Mouse (Mus musculus): ENCODE results near the gene Zfp260. TPM values are rescaled to one million over a fixed set of nuclear protein-coding genes. Genes with fewer than 3 reads are reported as not detected.

The Zfp260 gene
- 112 and 116 TPM in 2 replicates for polyA plus RNA-seq (2015; fragmentation: Nextera tagmentation; extraction: Ambion mirVana)

GRCm38 (mm10) chr7:30094646-30095429 lies at the start of gene Zfp260:
TSS of gene Zfp260 (plus strand) at chr7:30094777.
- peak within 1 kb of the TSS; percentile 81 for H3K9ac ChIP-seq (replicated peaks; ENCODE audit: low read length)
- peaks cover 24% of the 10 kb centered on the region for H3K36me3 ChIP-seq (ENCODE audit: insufficient read depth, low read length)
- no peaks in the 10 kb centered on the region; the same call in 1 of the 2 replicates for H3K9me3 ChIP-seq (ENCODE audit: low read length)
- peak within 1 kb of the TSS; percentile 61 for H3K4me3 ChIP-seq (ENCODE audit: low read length)
- peak within 1 kb of the TSS; percentile 97 for H3K27ac ChIP-seq (ENCODE audit: low read length)
- under 1% methylated on average over 26 of the region's 26 CpGs for WGBS
- H3K4me2 ChIP-seq (replicated peaks; ENCODE audit: low read depth, low read length) = peak within 1 kb of the TSS; percentile 83
- H3K27me3 ChIP-seq (ENCODE audit: insufficient read depth, low read length) = no peaks in the 10 kb centered on the region
- peaks cover 13% of the 10 kb centered on the region for H3K4me1 ChIP-seq (ENCODE audit: insufficient read depth, low read length)
- ATAC-seq (ENCODE audit: low FRiP score, low TSS enrichment) = peak; percentile 81

- H3K4me2 ChIP-seq (replicated peaks; ENCODE audit: low read depth, low read length) = no peak overlapping the region
- no peak overlapping the region for H3K4me3 ChIP-seq (ENCODE audit: low read length)
- no peaks in the 10 kb centered on the region for H3K27me3 ChIP-seq (ENCODE audit: insufficient read depth, low read length)
- no peak overlapping the region for H3K9ac ChIP-seq (replicated peaks; ENCODE audit: low read length)
- 88% methylated on average over 4 of the region's 4 CpGs for WGBS
- no peak for ATAC-seq (ENCODE audit: low FRiP score, low TSS enrichment)
- 0 out of 2 replicates have a peak, but pooled peaks cover 6% of the 10 kb centered on the region for H3K4me1 ChIP-seq (ENCODE audit: insufficient read depth, low read length)
- H3K9me3 ChIP-seq (ENCODE audit: low read length) = no peaks in the 10 kb centered on the region
- no peaks in the 10 kb centered on the region for H3K36me3 ChIP-seq (ENCODE audit: insufficient read depth, low read length)
- H3K27ac ChIP-seq (ENCODE audit: low read length) = no peak overlapping the region
Measured at GRCm38 (mm10) chr7:30048126-30048525, 46.5 kb upstream of the Zfp260 start.

GRCm38 (mm10) chr7:30050882-30051548 lies 43.6 kb upstream of the Zfp260 start, which contains the start of gene Zfp14:
TSS of gene Zfp14 (minus strand) at chr7:30051380.
- H3K36me3 ChIP-seq (ENCODE audit: insufficient read depth, low read length) = peaks cover 6% of the 10 kb centered on the region; the same call in 1 of the 2 replicates
- peak within 1 kb of the TSS; percentile 79 for H3K4me2 ChIP-seq (replicated peaks; ENCODE audit: low read depth, low read length)
- no peaks in the 10 kb centered on the region for H3K27me3 ChIP-seq (ENCODE audit: insufficient read depth, low read length)
- H3K4me1 ChIP-seq (ENCODE audit: insufficient read depth, low read length) = 0 out of 2 replicates have a peak, but pooled peaks cover 3% of the 10 kb centered on the region
- H3K9ac ChIP-seq (replicated peaks; ENCODE audit: low read length) = peak within 1 kb of the TSS; percentile 76
- peak within 1 kb of the TSS; percentile 74 for H3K4me3 ChIP-seq (ENCODE audit: low read length)
- H3K27ac ChIP-seq (ENCODE audit: low read length) = peak within 1 kb of the TSS; percentile 85
- under 1% methylated on average over 40 of the region's 40 CpGs for WGBS
- ATAC-seq (ENCODE audit: low FRiP score, low TSS enrichment) = peak; percentile 99
- no peaks in the 10 kb centered on the region for H3K9me3 ChIP-seq (ENCODE audit: low read length)

- no peak for ATAC-seq (ENCODE audit: low FRiP score, low TSS enrichment)
- no peak overlapping the region for H3K9ac ChIP-seq (replicated peaks; ENCODE audit: low read length)
- 10% methylated on average over 3 of the region's 3 CpGs for WGBS
- H3K9me3 ChIP-seq (ENCODE audit: low read length) = no peaks in the 10 kb centered on the region
- H3K4me2 ChIP-seq (replicated peaks; ENCODE audit: low read depth, low read length) = no peak overlapping the region
- 0 out of 2 replicates have a peak, but pooled peaks cover 3% of the 10 kb centered on the region for H3K4me1 ChIP-seq (ENCODE audit: insufficient read depth, low read length)
- H3K27me3 ChIP-seq (ENCODE audit: insufficient read depth, low read length) = no peaks in the 10 kb centered on the region
- H3K4me3 ChIP-seq (ENCODE audit: low read length) = no peak overlapping the region
- H3K27ac ChIP-seq (ENCODE audit: low read length) = no peak overlapping the region
- H3K36me3 ChIP-seq (ENCODE audit: insufficient read depth, low read length) = peaks cover 14% of the 10 kb centered on the region; the same call in 1 of the 2 replicates
Measured at GRCm38 (mm10) chr7:30053591-30053990, 41.0 kb upstream of the Zfp260 start.

- Histone ChIP-seq H3K4me3 (ENCODE audit: low read length) (no peak overlapping the region), H3K4me1 (ENCODE audit: insufficient read depth, low read length) (0 out of 2 replicates have a peak, but pooled peaks cover 2% of the 10 kb centered on the region), H3K27me3 (ENCODE audit: insufficient read depth, low read length) (no peaks in the 10 kb centered on the region), H3K9ac (replicated peaks; ENCODE audit: low read length) (no peak overlapping the region), H3K9me3 (ENCODE audit: low read length) (no peaks in the 10 kb centered on the region), H3K36me3 (ENCODE audit: insufficient read depth, low read length) (peaks cover 23% of the 10 kb centered on the region; the same call in 1 of the 2 replicates), H3K4me2 (replicated peaks; ENCODE audit: low read depth, low read length) (no peak overlapping the region), H3K27ac (ENCODE audit: low read length) (no peak overlapping the region)
- ATAC-seq (ENCODE audit: low FRiP score, low TSS enrichment) = no peak
- WGBS = 56% methylated on average over 6 of the region's 6 CpGs
Measured at GRCm38 (mm10) chr7:30060341-30060740, 34.2 kb upstream of the Zfp260 start.

- no peaks in the 10 kb centered on the region for H3K9me3 ChIP-seq (ENCODE audit: low read length)
- ATAC-seq (ENCODE audit: low FRiP score, low TSS enrichment) = no peak
- no peak overlapping the region for H3K4me3 ChIP-seq (ENCODE audit: low read length)
- WGBS = 86% methylated on average over 5 of the region's 5 CpGs
- 0 out of 2 replicates have a peak, but pooled peaks cover 2% of the 10 kb centered on the region for H3K4me1 ChIP-seq (ENCODE audit: insufficient read depth, low read length)
- H3K27me3 ChIP-seq (ENCODE audit: insufficient read depth, low read length) = no peaks in the 10 kb centered on the region
- no peak overlapping the region for H3K4me2 ChIP-seq (replicated peaks; ENCODE audit: low read depth, low read length)
- H3K36me3 ChIP-seq (ENCODE audit: insufficient read depth, low read length) = peaks cover 8% of the 10 kb centered on the region; the same call in 1 of the 2 replicates
- no peak overlapping the region for H3K27ac ChIP-seq (ENCODE audit: low read length)
- no peak overlapping the region for H3K9ac ChIP-seq (replicated peaks; ENCODE audit: low read length)
Measured at GRCm38 (mm10) chr7:30062478-30062877, 32.1 kb upstream of the Zfp260 start.

- 0 out of 2 replicates have a peak, but pooled peaks have one; percentile 31 for ATAC-seq (ENCODE audit: low FRiP score, low TSS enrichment)
- Histone ChIP-seq H3K27ac (ENCODE audit: low read length) (no peak overlapping the region), H3K4me3 (ENCODE audit: low read length) (no peak overlapping the region), H3K36me3 (ENCODE audit: insufficient read depth, low read length) (peaks cover 8% of the 10 kb centered on the region; the same call in 1 of the 2 replicates), H3K4me1 (ENCODE audit: insufficient read depth, low read length) (no peaks in the 10 kb centered on the region), H3K27me3 (ENCODE audit: insufficient read depth, low read length) (no peaks in the 10 kb centered on the region), H3K4me2 (replicated peaks; ENCODE audit: low read depth, low read length) (no peak overlapping the region), H3K9ac (replicated peaks; ENCODE audit: low read length) (no peak overlapping the region), H3K9me3 (ENCODE audit: low read length) (no peaks in the 10 kb centered on the region)
- 85% methylated on average over 5 of the region's 5 CpGs for WGBS
Measured at GRCm38 (mm10) chr7:30064622-30065021, 30.0 kb upstream of the Zfp260 start.

- peak within 1 kb of the TSS; percentile 92 for H3K4me2 ChIP-seq (replicated peaks; ENCODE audit: low read depth, low read length)
- H3K4me1 ChIP-seq (ENCODE audit: insufficient read depth, low read length) = peaks cover 5% of the 10 kb centered on the region; the same call in 1 of the 2 replicates
- no peaks in the 10 kb centered on the region; the same call in 1 of the 2 replicates for H3K36me3 ChIP-seq (ENCODE audit: insufficient read depth, low read length)
- no peaks in the 10 kb centered on the region for H3K9me3 ChIP-seq (ENCODE audit: low read length)
- peak; percentile 91 for ATAC-seq (ENCODE audit: low FRiP score, low TSS enrichment)
- peak within 1 kb of the TSS; percentile 78 for H3K9ac ChIP-seq (replicated peaks; ENCODE audit: low read length)
- H3K4me3 ChIP-seq (ENCODE audit: low read length) = peak within 1 kb of the TSS; percentile 82
- no peaks in the 10 kb centered on the region for H3K27me3 ChIP-seq (ENCODE audit: insufficient read depth, low read length)
- H3K27ac ChIP-seq (ENCODE audit: low read length) = 0 out of 2 replicates have a peak within 1 kb of the TSS, but pooled peaks have one; percentile 25
- under 1% methylated on average over 50 of the region's 50 CpGs for WGBS
Measured at GRCm38 (mm10) chr7:30072146-30073028, 22.2 kb upstream of the Zfp260 start, which contains the start of gene Zfp82. TSS of gene Zfp82 (minus strand) at chr7:30072900.

- H3K4me2 ChIP-seq (replicated peaks; ENCODE audit: low read depth, low read length) = no peak overlapping the region
- H3K27me3 ChIP-seq (ENCODE audit: insufficient read depth, low read length) = no peaks in the 10 kb centered on the region
- H3K27ac ChIP-seq (ENCODE audit: low read length) = no peak overlapping the region
- H3K4me3 ChIP-seq (ENCODE audit: low read length) = no peak overlapping the region
- peaks cover 19% of the 10 kb centered on the region for H3K4me1 ChIP-seq (ENCODE audit: insufficient read depth, low read length)
- peaks cover 15% of the 10 kb centered on the region for H3K36me3 ChIP-seq (ENCODE audit: insufficient read depth, low read length)
- no peak overlapping the region for H3K9ac ChIP-seq (replicated peaks; ENCODE audit: low read length)
- 80% methylated on average over 9 of the region's 9 CpGs for WGBS
- ATAC-seq (ENCODE audit: low FRiP score, low TSS enrichment) = no peak
- no peaks in the 10 kb centered on the region for H3K9me3 ChIP-seq (ENCODE audit: low read length)
Measured at GRCm38 (mm10) chr7:30086524-30086923, 8.1 kb upstream of the Zfp260 start.

All from kidney, embryonic 16.5 days (tissue).